In the genomic region with DNA sequence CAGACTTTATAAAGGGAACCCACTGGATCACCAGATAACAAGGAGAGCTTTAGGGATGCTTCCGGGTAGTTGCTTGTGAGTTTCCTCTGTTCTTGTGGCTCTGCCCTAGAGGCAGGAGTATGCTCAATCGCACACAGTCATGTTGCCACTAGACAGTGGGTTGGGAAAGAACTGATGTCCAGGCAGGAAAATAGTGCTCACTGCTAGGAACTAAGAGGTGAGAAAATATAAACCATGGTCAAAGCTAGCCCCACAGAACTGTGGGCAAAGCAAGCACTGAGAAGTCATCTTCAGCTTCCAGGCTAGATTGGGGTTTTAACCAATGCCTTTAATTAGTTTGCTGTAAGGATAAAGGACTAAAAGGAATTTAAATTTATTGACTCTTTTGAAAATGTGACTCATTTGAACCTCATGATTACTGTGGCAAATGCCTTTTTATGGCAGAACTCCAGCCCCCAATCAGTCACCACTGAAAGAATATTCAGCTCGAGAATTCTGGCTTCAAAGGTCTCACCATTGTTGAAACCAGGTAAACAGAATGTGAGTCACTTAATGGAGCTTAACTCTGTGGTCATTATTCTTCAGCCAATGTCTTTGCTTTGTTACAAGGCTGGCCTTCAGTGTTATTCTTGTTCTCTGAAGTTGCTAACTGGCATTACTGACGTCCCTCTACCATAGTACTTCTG, we compare ENCODE assay signal across 29 mouse cellular contexts. TPM values are rescaled to one million over a fixed set of nuclear protein-coding genes. Genes with fewer than 3 reads are reported as not detected.
"Had no signal": no experiment of that assay in that cellular context is flagged by ENCODE, and none has a peak within 500 bp of the region (broad histone marks: within the 10 kb centered on the region; RNA-seq: fewer than 3 reads in every experiment).

No protein-coding gene starts in this region.

- ATAC-seq: hindbrain, embryonic 16.5 days; inflammation-experienced regulatory T-cells, adult 6 months; intestine, embryonic 15.5 days; intestine, postnatal 0 days had no signal

- DNase-seq: gastrocnemius, adult 2 months; gastrocnemius, postnatal 10 days; gastrocnemius, postnatal 25 days; heart, adult 18-20 months; heart, postnatal 10 days; heart, postnatal 4 days; kidney, adult 18-20 months; kidney, adult 8-10 months; kidney, postnatal 10 days; kidney, postnatal 25 days; kidney, postnatal 4 days; left cerebral cortex, postnatal 4 days; liver; liver, embryonic 13.5 days had no signal

RNA-seq across cellular contexts. Expression of gene Mmp10, which starts 24.2 kb away (rescaled TPM):
- total RNA-seq: gastrocnemius, adult 2 months; gastrocnemius, postnatal 10 days; gastrocnemius, postnatal 25 days; gastrocnemius, postnatal 4 days; granulocyte monocyte progenitor cell, adult 5-6 weeks; heart, adult 18-20 months; heart, adult 8-10 months; heart, postnatal 10 days; heart, postnatal 25 days; heart, postnatal 4 days; layer of hippocampus, adult 2 months; layer of hippocampus, postnatal 10 days; layer of hippocampus, postnatal 25 days; left cerebral cortex, adult 18-20 months; left cerebral cortex, adult 8-10 months; left cerebral cortex, postnatal 10 days; left cerebral cortex, postnatal 25 days; left cerebral cortex, postnatal 4 days had no signal

RNA-seq across cellular contexts. Expression of gene Mmp8, which starts 31.9 kb away (rescaled TPM):
- total RNA-seq: gastrocnemius, adult 2 months; gastrocnemius, postnatal 25 days; heart, adult 18-20 months; heart, postnatal 25 days; layer of hippocampus, adult 2 months; layer of hippocampus, postnatal 10 days; layer of hippocampus, postnatal 25 days; left cerebral cortex, adult 18-20 months; left cerebral cortex, adult 8-10 months; left cerebral cortex, postnatal 10 days; left cerebral cortex, postnatal 25 days; left cerebral cortex, postnatal 4 days had no signal

RNA-seq across cellular contexts. Expression of gene Mmp27, which starts 44.8 kb away (rescaled TPM):
- total RNA-seq: gastrocnemius, postnatal 4 days; granulocyte monocyte progenitor cell, adult 5-6 weeks; heart, postnatal 10 days; heart, postnatal 25 days; heart, postnatal 4 days; layer of hippocampus, adult 2 months; layer of hippocampus, postnatal 10 days; layer of hippocampus, postnatal 25 days; left cerebral cortex, adult 18-20 months; left cerebral cortex, adult 8-10 months; left cerebral cortex, postnatal 10 days; left cerebral cortex, postnatal 25 days; left cerebral cortex, postnatal 4 days had no signal
